Comparison of ENCODE assay signal across 21 mouse cellular contexts in the genomic region with DNA sequence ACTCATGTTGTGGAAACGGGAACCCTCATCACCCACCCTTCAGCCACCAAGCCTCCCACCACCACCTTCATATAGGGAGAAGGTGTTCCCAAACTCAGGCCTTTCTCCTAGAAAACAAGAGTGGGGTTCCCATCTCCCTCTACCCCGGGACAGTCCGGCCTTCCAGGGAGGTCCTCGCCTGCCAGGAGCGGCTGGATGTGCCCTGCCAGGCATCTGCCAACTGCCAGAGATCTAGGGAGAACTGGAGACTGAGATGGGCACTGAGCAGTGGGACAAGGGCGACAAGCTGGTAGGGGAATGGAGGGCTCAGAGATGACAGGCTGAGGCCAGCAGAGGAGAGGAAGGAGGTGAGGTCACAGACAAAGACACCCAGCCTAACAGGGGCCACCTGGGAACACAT. TPM values are rescaled to one million over a fixed set of nuclear protein-coding genes. Genes with fewer than 3 reads are reported as not detected.
DNase-seq lines count a peak whose midpoint lies in the region; ATAC-seq and TF ChIP-seq lines count a peak whose summit lies in the region.
"Had no signal": no experiment of that assay in that cellular context is flagged by ENCODE, and none has a peak within 500 bp of the region (broad histone marks: within the 10 kb centered on the region; RNA-seq: fewer than 3 reads in every experiment).

No protein-coding gene starts in this region.

- H3K27me3 ChIP-seq in heart, embryonic 10.5 days (ENCODE audit: insufficient read depth, poor library complexity, severe bottlenecking) = peaks cover 98% of the 10 kb centered on the region
- peaks cover 43% of the 10 kb centered on the region for H3K27me3 ChIP-seq in liver, embryonic 12.5 days (replicated peaks)
- H3K27me3 ChIP-seq in liver, embryonic 11.5 days (replicated peaks; ENCODE audit: control insufficient read depth, insufficient read depth, low read length) = peaks cover 44% of the 10 kb centered on the region
- H3K27me3 ChIP-seq in forebrain, embryonic 16.5 days (replicated peaks; ENCODE audit: control insufficient read depth, insufficient read depth, low read length) = no peaks in the 10 kb centered on the region
- H3K27me3 ChIP-seq in neural tube, embryonic 15.5 days (replicated peaks) = peaks cover 35% of the 10 kb centered on the region
- H3K27me3 ChIP-seq: embryonic facial prominence, embryonic 15.5 days; heart, embryonic 15.5 days; Patski had no signal

- TF ChIP-seq POLR2A in lung, adult 2 months (IDR thresholded peaks at IDR 0.05; ENCODE audit: borderline replicate concordance, extremely low read depth, low read depth, low read length) = no peak

- no peak for TF ChIP-seq CTCF in lung, adult 2 months (IDR thresholded peaks at IDR 0.05; ENCODE audit: insufficient read depth, low read length)

- H3K4me2 ChIP-seq in liver, embryonic 12.5 days = no peak overlapping the region
- H3K4me2 ChIP-seq in liver, embryonic 11.5 days = no peak overlapping the region
- H3K4me2 ChIP-seq in forebrain, embryonic 16.5 days (ENCODE audit: low read length) = no peak overlapping the region
- no peak overlapping the region for H3K4me2 ChIP-seq in neural tube, embryonic 15.5 days
- H3K4me2 ChIP-seq: embryonic facial prominence, embryonic 15.5 days; heart, embryonic 15.5 days; hindbrain, embryonic 15.5 days had no signal

- peak overlapping the region; percentile 65; the same call in 1 of the 2 replicates for H3K27ac ChIP-seq in heart, embryonic 10.5 days
- H3K27ac ChIP-seq in liver, embryonic 12.5 days = peak overlapping the region; percentile 56
- H3K27ac ChIP-seq in liver, embryonic 11.5 days (ENCODE audit: low read depth, low read length) = no peak overlapping the region
- peak overlapping the region; percentile 68 for H3K27ac ChIP-seq in forebrain, embryonic 16.5 days (ENCODE audit: low read length)
- 0 out of 2 replicates have a peak overlapping the region, but pooled peaks have one; percentile 2 for H3K27ac ChIP-seq in neural tube, embryonic 15.5 days (replicated peaks)

- H3K36me3 ChIP-seq in heart, embryonic 10.5 days = no peaks in the 10 kb centered on the region
- 0 out of 2 replicates have a peak, but pooled peaks cover 5% of the 10 kb centered on the region for H3K36me3 ChIP-seq in liver, embryonic 12.5 days
- no peaks in the 10 kb centered on the region for H3K36me3 ChIP-seq in liver, embryonic 11.5 days (ENCODE audit: control insufficient read depth, insufficient read depth, low read length)
- H3K36me3 ChIP-seq in forebrain, embryonic 16.5 days (ENCODE audit: control insufficient read depth, insufficient read depth) = no peaks in the 10 kb centered on the region
- no peaks in the 10 kb centered on the region for H3K36me3 ChIP-seq in neural tube, embryonic 15.5 days
- H3K36me3 ChIP-seq: embryonic facial prominence, embryonic 15.5 days; heart, embryonic 15.5 days; hindbrain, embryonic 15.5 days had no signal

- no peaks in the 10 kb centered on the region for H3K9me3 ChIP-seq in heart, embryonic 10.5 days
- no peaks in the 10 kb centered on the region for H3K9me3 ChIP-seq in liver, embryonic 12.5 days (replicated peaks)
- H3K9me3 ChIP-seq in liver, embryonic 11.5 days (ENCODE audit: control insufficient read depth, low read length) = no peaks in the 10 kb centered on the region
- no peaks in the 10 kb centered on the region for H3K9me3 ChIP-seq in forebrain, embryonic 16.5 days (ENCODE audit: control insufficient read depth, low read length)
- H3K9me3 ChIP-seq in neural tube, embryonic 15.5 days (replicated peaks) = no peaks in the 10 kb centered on the region
- H3K9me3 ChIP-seq: embryonic facial prominence, embryonic 15.5 days; heart, embryonic 15.5 days; hindbrain, embryonic 15.5 days had no signal

- no peak for DNase-seq in heart, embryonic 10.5 days (ENCODE audit: low spot score)
- no peak for DNase-seq in heart, adult 8-10 months (ENCODE audit: low spot score)
- no peak for DNase-seq in liver, embryonic 11.5 days (ENCODE audit: low spot score)
- DNase-seq in lung, adult 2 months = no peak
- DNase-seq: adrenal gland, postnatal 25 days; gastrocnemius, postnatal 36 days; kidney, adult 18-20 months; kidney, postnatal 14 days; layer of hippocampus, adult 9-11 months; lung, postnatal 14 days; spleen, adult 18-20 months had no signal

- no peak overlapping the region; the same call in 1 of the 2 replicates for H3K9ac ChIP-seq in liver, embryonic 12.5 days
- H3K9ac ChIP-seq in liver, embryonic 11.5 days (ENCODE audit: low read depth, low read length) = no peak overlapping the region
- H3K9ac ChIP-seq in forebrain, embryonic 16.5 days (replicated peaks; ENCODE audit: low read depth, low read length) = 0 out of 2 replicates have a peak overlapping the region, but pooled peaks have one; percentile 14
- no peak overlapping the region for H3K9ac ChIP-seq in neural tube, embryonic 15.5 days (replicated peaks)
- H3K9ac ChIP-seq: embryonic facial prominence, embryonic 15.5 days; heart, embryonic 15.5 days; hindbrain, embryonic 15.5 days had no signal

- 89% methylated on average over 6 of the region's 6 CpGs for WGBS in heart, embryonic 10.5 days
- WGBS in liver, embryonic 12.5 days (ENCODE audit: insufficient replicate concordance) = 84% methylated on average over 6 of the region's 6 CpGs
- 84% methylated on average over 6 of the region's 6 CpGs for WGBS in liver, embryonic 11.5 days
- 63% methylated on average over 6 of the region's 6 CpGs for WGBS in forebrain, embryonic 16.5 days
- WGBS in neural tube, embryonic 15.5 days = 95% methylated on average over 6 of the region's 6 CpGs
- 86% methylated on average over 6 of the region's 6 CpGs for WGBS in lung, adult 2 months

- no peak for ATAC-seq in liver, embryonic 12.5 days
- no peak for ATAC-seq in liver, embryonic 11.5 days (replicated peaks; ENCODE audit: low FRiP score)
- ATAC-seq in forebrain, embryonic 16.5 days = no peak
- no peak for ATAC-seq in neural tube, embryonic 15.5 days (ENCODE audit: low FRiP score)
- ATAC-seq: activated CD4-positive, CD25-positive, alpha-beta regulatory T cell, adult 4 months; midbrain, embryonic 16.5 days; Patski had no signal

- H3K4me1 ChIP-seq in heart, embryonic 10.5 days = peaks cover 78% of the 10 kb centered on the region
- H3K4me1 ChIP-seq in liver, embryonic 12.5 days = peaks cover 81% of the 10 kb centered on the region
- peaks cover 57% of the 10 kb centered on the region for H3K4me1 ChIP-seq in liver, embryonic 11.5 days (replicated peaks; ENCODE audit: control insufficient read depth, insufficient read depth, low read length)
- peaks cover 95% of the 10 kb centered on the region for H3K4me1 ChIP-seq in forebrain, embryonic 16.5 days (replicated peaks; ENCODE audit: control insufficient read depth, insufficient read depth, low read length)
- peaks cover 95% of the 10 kb centered on the region for H3K4me1 ChIP-seq in neural tube, embryonic 15.5 days
- peaks cover 54% of the 10 kb centered on the region for H3K4me1 ChIP-seq in lung, adult 2 months (ENCODE audit: control insufficient read depth, insufficient read depth, low read length)

- H3K4me3 ChIP-seq in heart, embryonic 10.5 days = no peak overlapping the region
- H3K4me3 ChIP-seq in liver, embryonic 12.5 days = no peak overlapping the region
- no peak overlapping the region for H3K4me3 ChIP-seq in liver, embryonic 11.5 days (ENCODE audit: low read depth, low read length)
- no peak overlapping the region for H3K4me3 ChIP-seq in forebrain, embryonic 16.5 days (replicated peaks; ENCODE audit: low read length)
- no peak overlapping the region for H3K4me3 ChIP-seq in neural tube, embryonic 15.5 days (replicated peaks)
- no peak overlapping the region for H3K4me3 ChIP-seq in lung, adult 2 months (replicated peaks; ENCODE audit: extremely low read depth, low read depth, low read length)
- H3K4me3 ChIP-seq: embryonic facial prominence, embryonic 15.5 days; heart, embryonic 15.5 days; hindbrain, embryonic 15.5 days had no signal

RNA-seq across cellular contexts. Expression of gene G430095P16Rik, which starts 11.2 kb away (rescaled TPM):
- 2.1 and 3.2 TPM in 2 replicates for polyA plus RNA-seq in heart, embryonic 10.5 days (2016; fragmentation: Nextera tagmentation; extraction: Ambion mirVana)
- total RNA-seq in heart, adult 8-10 months (2022) = under 1 TPM in 1 of 4 experiments, not detected in 3; 0.66 TPM
- polyA plus RNA-seq in liver, embryonic 12.5 days (2016; fragmentation: Nextera tagmentation; extraction: Ambion mirVana) = 11.0 and 12.0 TPM in 2 replicates
- 11.8 and 12.3 TPM in 2 replicates for polyA plus RNA-seq in liver, embryonic 11.5 days (2014; fragmentation: Nextera tagmentation; extraction: Ambion mirVana)
- polyA plus RNA-seq in forebrain, embryonic 16.5 days (2015; fragmentation: Nextera tagmentation; extraction: Ambion mirVana) = 2.0 and 2.2 TPM in 2 replicates
- polyA plus RNA-seq in neural tube, embryonic 15.5 days (2015; fragmentation: Nextera tagmentation; extraction: Ambion mirVana) = 1.4 and 1.8 TPM in 2 replicates
- 2.0 and 2.8 TPM in 2 replicates for polyA plus RNA-seq in lung, adult 2 months (2012; rRNA removed)
- total RNA-seq: adrenal gland, postnatal 25 days; liver, adult 2 months had no signal
- polyA plus RNA-seq: liver, adult 2 months had no signal

RNA-seq across cellular contexts. Expression of gene Lyl1, which starts 32.7 kb away (rescaled TPM):
- 18.5 and 19.3 TPM in 2 replicates for polyA plus RNA-seq in heart, embryonic 10.5 days (2016; fragmentation: Nextera tagmentation; extraction: Ambion mirVana)
- 1 to 10 TPM; 3.5 to 4.8 (median 4.3) TPM for total RNA-seq in heart, adult 8-10 months (2022)
- polyA plus RNA-seq in liver, embryonic 12.5 days (2016; fragmentation: Nextera tagmentation; extraction: Ambion mirVana) = 82.3 and 83.1 TPM in 2 replicates
- 67.9 and 68.6 TPM in 2 replicates for polyA plus RNA-seq in liver, embryonic 11.5 days (2014; fragmentation: Nextera tagmentation; extraction: Ambion mirVana)
- 2.6 and 2.9 TPM in 2 replicates for polyA plus RNA-seq in forebrain, embryonic 16.5 days (2015; fragmentation: Nextera tagmentation; extraction: Ambion mirVana)
- 3.1 and 6.1 TPM in 2 replicates for polyA plus RNA-seq in neural tube, embryonic 15.5 days (2015; fragmentation: Nextera tagmentation; extraction: Ambion mirVana)
- polyA plus RNA-seq in lung, adult 2 months (2012; rRNA removed) = 20.2 and 21.9 TPM in 2 replicates

RNA-seq across cellular contexts. Expression of gene Nacc1, which starts 46.3 kb away (rescaled TPM):
- 22.2 and 25.0 TPM in 2 replicates for polyA plus RNA-seq in heart, embryonic 10.5 days (2016; fragmentation: Nextera tagmentation; extraction: Ambion mirVana)
- total RNA-seq in heart, adult 8-10 months (2022) = 10 to 100 TPM; 26.7 to 36.0 (median 33.4) TPM
- 12.5 and 12.9 TPM in 2 replicates for polyA plus RNA-seq in liver, embryonic 12.5 days (2016; fragmentation: Nextera tagmentation; extraction: Ambion mirVana)
- polyA plus RNA-seq in liver, embryonic 11.5 days (2014; fragmentation: Nextera tagmentation; extraction: Ambion mirVana) = 23.0 and 25.2 TPM in 2 replicates
- polyA plus RNA-seq in forebrain, embryonic 16.5 days (2015; fragmentation: Nextera tagmentation; extraction: Ambion mirVana) = 15.5 and 15.7 TPM in 2 replicates
- polyA plus RNA-seq in neural tube, embryonic 15.5 days (2015; fragmentation: Nextera tagmentation; extraction: Ambion mirVana) = 12.3 and 14.1 TPM in 2 replicates
- polyA plus RNA-seq in lung, adult 2 months (2012; rRNA removed) = 72.5 and 81.8 TPM in 2 replicates

RNA-seq across cellular contexts. Expression of gene Trmt1, which starts 47.9 kb away (rescaled TPM):
- polyA plus RNA-seq in heart, embryonic 10.5 days (2016; fragmentation: Nextera tagmentation; extraction: Ambion mirVana) = 59.8 and 64.6 TPM in 2 replicates
- 10 to 100 TPM; 30.9 to 41.7 (median 38.5) TPM for total RNA-seq in heart, adult 8-10 months (2022)
- polyA plus RNA-seq in liver, embryonic 12.5 days (2016; fragmentation: Nextera tagmentation; extraction: Ambion mirVana) = 57.3 and 62.0 TPM in 2 replicates
- polyA plus RNA-seq in liver, embryonic 11.5 days (2014; fragmentation: Nextera tagmentation; extraction: Ambion mirVana) = 94.1 and 95.6 TPM in 2 replicates
- polyA plus RNA-seq in forebrain, embryonic 16.5 days (2015; fragmentation: Nextera tagmentation; extraction: Ambion mirVana) = 63.4 and 73.3 TPM in 2 replicates
- polyA plus RNA-seq in neural tube, embryonic 15.5 days (2015; fragmentation: Nextera tagmentation; extraction: Ambion mirVana) = 66.7 and 75.1 TPM in 2 replicates
- polyA plus RNA-seq in lung, adult 2 months (2012; rRNA removed) = 87.5 and 99.1 TPM in 2 replicates
